Mouse (Mus musculus) forebrain, embryonic 15.5 days (tissue): Measurements from ENCODE around the gene Tmprss9. TPM values are rescaled to one million over a fixed set of nuclear protein-coding genes. Genes with fewer than 3 reads are reported as not detected.

Experiments
- ATAC-seq: fragments of 200-750 bp; cut with Nextera tagmentation; replicated peaks from 2 replicates; pipeline ENCODE4 v1.8.0; 2017; ENCODE audit warnings: mild to moderate bottlenecking, moderate TSS enrichment, moderate library complexity
- H3K27ac ChIP-seq: fragments of 300-500 bp; sonication (generic); replicated peaks from 2 replicates; pipeline ENCODE4 v1.5.1; 2015; ENCODE audit warnings: mild to moderate bottlenecking, inconsistent platforms
- H3K27me3 ChIP-seq: fragments of 300-500 bp; sonication (generic); 2 replicates; pipeline ENCODE4 v1.6.1; 2015; ENCODE audit warnings: inconsistent platforms
- H3K36me3 ChIP-seq: fragments of 300-500 bp; sonication (generic); 2 replicates; pipeline ENCODE4 v1.6.1; 2015; ENCODE audit warnings: mild to moderate bottlenecking, inconsistent platforms
- H3K4me1 ChIP-seq: fragments of 300-500 bp; sonication (generic); 2 replicates; pipeline ENCODE4 v1.6.1; 2015; ENCODE audit warnings: inconsistent platforms
- H3K4me2 ChIP-seq: fragments of 300-500 bp; sonication (generic); replicated peaks from 2 replicates; pipeline ENCODE4 v1.6.1; 2015; ENCODE audit warnings: mild to moderate bottlenecking, inconsistent platforms
- H3K4me3 ChIP-seq: fragments of 300-500 bp; sonication (generic); 2 replicates; pipeline ENCODE4 v1.5.1; 2015; ENCODE audit warnings: mild to moderate bottlenecking, inconsistent platforms
- H3K9ac ChIP-seq: fragments of 300-500 bp; sonication (generic); replicated peaks from 2 replicates; pipeline ENCODE4 v1.6.1; 2015; ENCODE audit warnings: mild to moderate bottlenecking, inconsistent platforms
- H3K9me3 ChIP-seq: fragments of 300-500 bp; sonication (generic); 2 replicates; pipeline ENCODE4 v1.6.1; 2016; ENCODE audit warnings: inconsistent platforms
- WGBS: fragments of 180-500 bp; shearing (Covaris S2); methylation state at CpG from one replicate; pipeline ENCODE4 v1.1.7; 2015; ENCODE audit warnings: mixed read lengths; 5-methylcytosine and 5-hydroxymethylcytosine counted together
- polyA plus RNA-seq: library from polyadenylated mRNA; unstranded; fragments of >200 nt; fragmentation: Nextera tagmentation; extraction: Ambion mirVana; gene quantifications from 2 replicates; pipeline ENCODE4 v1.2.1, GENCODE M21; 2015

The Tmprss9 gene
- polyA plus RNA-seq, 1 experiment from 2014 or later = 0.15 TPM

DNA sequence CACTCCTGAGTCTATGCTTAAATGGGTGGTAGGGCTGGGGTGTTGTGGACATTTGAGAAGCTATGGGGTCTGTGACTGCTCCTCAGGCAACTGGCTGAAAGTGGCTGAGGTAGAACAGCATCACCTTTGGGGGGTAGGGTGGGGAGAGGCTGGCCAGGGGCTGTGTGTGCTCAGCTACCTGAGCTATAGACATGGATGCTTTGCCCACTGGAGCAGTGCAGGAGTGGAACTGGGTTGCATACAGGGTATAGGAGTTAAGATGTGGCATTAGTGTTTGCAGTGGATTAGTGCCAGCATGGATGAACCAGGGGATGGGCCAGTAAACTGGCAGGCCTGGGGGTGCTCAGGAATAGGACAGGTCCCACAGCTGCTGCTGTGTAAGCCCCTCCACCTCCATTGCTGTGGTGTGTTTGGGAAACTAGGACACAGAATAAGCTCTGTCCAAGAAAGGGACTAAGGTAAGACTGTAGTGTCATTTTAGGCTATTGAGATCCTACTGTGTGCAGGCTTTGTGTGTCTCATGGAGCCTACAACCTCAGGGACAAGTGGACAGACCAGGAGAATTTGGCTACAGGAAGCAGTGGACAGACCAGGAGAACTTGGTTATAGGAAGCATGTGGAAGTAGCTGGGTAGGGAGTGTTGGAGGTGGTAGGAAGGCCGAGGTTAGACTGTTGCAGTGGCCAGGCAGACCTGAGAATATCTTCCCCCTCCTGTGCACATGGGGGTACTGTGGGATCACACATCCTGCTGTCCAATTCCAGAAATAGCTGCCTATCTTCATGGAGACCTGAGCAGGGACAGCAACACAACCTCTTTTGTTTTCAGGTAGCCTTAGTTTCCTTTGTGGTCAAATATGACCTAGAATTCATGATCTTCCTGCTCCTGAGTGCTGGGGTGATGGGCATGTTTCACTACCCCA is 42.0 kb upstream of the Tmprss9 start:
- H3K4me2 ChIP-seq = no peak overlapping the region
- no peaks in the 10 kb centered on the region for H3K9me3 ChIP-seq
- H3K9ac ChIP-seq = no peak overlapping the region
- peaks cover 19% of the 10 kb centered on the region for H3K4me1 ChIP-seq
- H3K27me3 ChIP-seq = peaks cover 10% of the 10 kb centered on the region
- peak overlapping the region; percentile 2; the same call in 1 of the 2 replicates for H3K4me3 ChIP-seq
- no peak overlapping the region for H3K27ac ChIP-seq
- H3K36me3 ChIP-seq = peaks cover 22% of the 10 kb centered on the region
- no peak for ATAC-seq
- WGBS = 74% methylated on average over 1 of the region's 1 CpGs

DNA sequence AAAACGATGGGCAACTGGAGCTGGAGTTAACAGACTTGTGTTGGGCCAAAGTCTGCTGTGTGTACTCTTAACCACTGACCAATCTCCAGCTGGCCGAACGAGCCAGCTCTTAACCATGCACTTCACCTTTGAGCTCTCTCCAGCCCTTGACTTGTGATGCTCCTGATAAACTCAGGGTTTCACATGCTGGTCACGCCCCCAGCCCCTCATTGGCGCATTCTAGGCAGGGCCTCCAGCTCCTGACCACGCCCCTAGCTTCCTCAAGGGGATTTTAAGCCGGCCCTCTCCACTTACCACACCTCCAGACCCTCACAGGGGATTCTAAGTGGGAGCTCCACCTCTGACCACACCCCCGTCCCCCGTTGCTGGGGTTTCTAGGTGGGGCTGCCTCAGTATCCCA is 40.5 kb upstream of the Tmprss9 start:
- Histone ChIP-seq H3K27me3 (peaks cover 18% of the 10 kb centered on the region), H3K4me1 (peaks cover 19% of the 10 kb centered on the region), H3K4me2 (no peak overlapping the region), H3K4me3 (no peak overlapping the region), H3K9me3 (no peaks in the 10 kb centered on the region), H3K9ac (no peak overlapping the region), H3K27ac (no peak overlapping the region), H3K36me3 (peaks cover 22% of the 10 kb centered on the region)
- WGBS = 4% methylated on average over 9 of the region's 9 CpGs
- no peak for ATAC-seq

DNA sequence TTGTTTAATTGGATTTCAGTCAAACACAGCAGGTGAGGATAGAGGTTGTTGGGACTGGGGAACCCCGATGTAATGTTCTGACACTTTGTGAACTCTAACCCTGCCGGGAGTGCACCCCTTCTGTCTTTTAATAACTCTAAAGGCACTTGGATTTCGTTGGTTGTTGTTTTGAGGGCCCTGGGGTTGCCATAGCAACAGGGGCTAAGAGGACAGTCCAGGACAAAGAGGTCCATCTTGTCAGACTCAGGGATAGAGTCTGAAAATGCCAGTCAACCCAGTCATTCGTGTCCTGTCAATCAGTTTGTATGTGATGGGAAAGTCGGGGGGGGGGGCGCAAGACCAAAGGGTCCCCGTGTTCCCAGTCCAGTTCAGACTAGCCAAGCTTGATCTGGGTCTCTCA is 38.8 kb upstream of the Tmprss9 start:
- no peak overlapping the region for H3K4me3 ChIP-seq
- no peaks in the 10 kb centered on the region for H3K9me3 ChIP-seq
- peaks cover 22% of the 10 kb centered on the region for H3K36me3 ChIP-seq
- peaks cover 14% of the 10 kb centered on the region for H3K4me1 ChIP-seq
- H3K9ac ChIP-seq = no peak overlapping the region
- ATAC-seq = no peak
- H3K27me3 ChIP-seq = peaks cover 18% of the 10 kb centered on the region
- no peak overlapping the region for H3K4me2 ChIP-seq
- WGBS = 51% methylated on average over 7 of the region's 7 CpGs
- no peak overlapping the region for H3K27ac ChIP-seq

DNA sequence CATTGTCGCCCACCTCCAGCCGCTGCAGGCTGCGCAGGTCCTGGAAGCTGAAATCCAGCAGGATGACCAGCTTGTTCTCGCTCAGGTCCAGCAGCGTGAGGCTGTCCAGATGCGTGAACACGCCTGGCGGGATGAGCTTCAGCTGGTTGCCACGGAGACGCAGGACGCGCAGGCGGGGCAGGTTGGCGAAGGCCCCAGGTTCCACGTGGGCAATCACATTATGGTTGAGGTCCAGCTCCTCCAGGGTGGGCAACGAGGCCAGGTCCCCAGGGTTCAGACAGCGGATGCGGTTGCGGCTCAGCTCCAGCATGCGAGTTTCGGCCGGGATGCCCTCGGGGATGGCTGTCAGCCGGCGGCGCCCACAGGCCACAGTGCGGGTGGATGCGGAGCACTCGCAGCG is 36.0 kb upstream of the Tmprss9 start:
- no peak for ATAC-seq
- 62% methylated on average over 30 of the region's 30 CpGs for WGBS
- Histone ChIP-seq H3K4me3 (no peak overlapping the region), H3K36me3 (0 out of 2 replicates have a peak, but pooled peaks cover 4% of the 10 kb centered on the region), H3K9me3 (no peaks in the 10 kb centered on the region), H3K9ac (no peak overlapping the region), H3K4me2 (no peak overlapping the region), H3K27ac (no peak overlapping the region), H3K4me1 (no peaks in the 10 kb centered on the region), H3K27me3 (peaks cover 18% of the 10 kb centered on the region)

DNA sequence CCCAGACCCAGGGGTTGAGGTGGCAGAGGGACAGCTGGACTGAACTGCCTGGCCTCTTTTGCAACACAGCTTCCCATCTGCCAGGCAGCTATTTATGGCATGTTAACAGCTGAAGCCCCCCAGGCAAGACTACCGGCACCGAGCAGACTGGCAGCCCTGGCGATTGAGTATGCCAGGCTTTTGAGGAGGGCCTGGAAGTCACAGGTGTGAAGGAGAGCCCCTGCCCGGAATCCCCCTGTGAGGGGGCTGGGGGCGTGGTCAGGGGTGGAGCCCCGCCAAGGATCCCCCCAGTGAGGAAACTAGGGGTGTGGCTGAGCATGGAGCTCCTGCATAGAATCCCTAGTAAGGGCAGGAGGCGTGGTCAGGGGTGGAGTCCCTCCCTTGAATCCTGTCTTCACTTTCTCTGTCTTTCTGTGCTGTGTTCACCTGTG is 34.7 kb upstream of the Tmprss9 start:
- Histone ChIP-seq H3K4me3 (no peak overlapping the region), H3K9me3 (no peaks in the 10 kb centered on the region), H3K27ac (no peak overlapping the region), H3K27me3 (peaks cover 18% of the 10 kb centered on the region), H3K36me3 (0 out of 2 replicates have a peak, but pooled peaks cover 4% of the 10 kb centered on the region), H3K9ac (no peak overlapping the region), H3K4me1 (no peaks in the 10 kb centered on the region), H3K4me2 (no peak overlapping the region)
- 42% methylated on average over 7 of the region's 7 CpGs for WGBS
- ATAC-seq = no peak

DNA sequence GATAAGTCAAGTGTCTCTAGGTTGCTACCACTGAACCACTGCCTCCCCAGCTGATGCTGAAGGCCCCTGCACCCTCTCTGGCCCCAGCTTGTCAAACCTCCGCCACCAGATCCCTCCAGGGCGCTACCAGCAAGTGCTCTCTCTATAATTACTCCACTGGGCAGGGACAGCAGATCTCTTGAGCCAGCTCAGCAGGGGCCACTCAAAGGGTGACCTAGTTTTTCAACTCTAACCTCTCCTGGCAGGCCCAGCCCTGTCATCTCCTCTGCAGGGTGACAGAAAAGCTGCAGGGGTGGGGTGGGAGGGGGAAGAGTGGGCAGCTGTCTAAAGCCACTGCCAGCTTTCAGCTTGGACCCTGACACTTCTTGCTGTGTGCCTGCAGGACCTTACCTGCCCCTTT is 33.8 kb upstream of the Tmprss9 start:
- ATAC-seq = no peak

GRCm38 (mm10) chr10:80838346-80838912 is 33.2 kb upstream of the Tmprss9 start:
- Histone ChIP-seq H3K4me2 (no peak overlapping the region), H3K27me3 (peaks cover 30% of the 10 kb centered on the region), H3K4me3 (no peak overlapping the region), H3K9me3 (no peaks in the 10 kb centered on the region), H3K4me1 (peaks cover 5% of the 10 kb centered on the region; the same call in 1 of the 2 replicates), H3K9ac (no peak overlapping the region), H3K36me3 (0 out of 2 replicates have a peak, but pooled peaks cover 4% of the 10 kb centered on the region), H3K27ac (no peak overlapping the region)
- no peak for ATAC-seq
- 75% methylated on average over 2 of the region's 2 CpGs for WGBS

More for the DNA sequence above, 33.8 kb upstream of the Tmprss9 start:
- H3K4me1 ChIP-seq = no peaks in the 10 kb centered on the region
- no peak overlapping the region for H3K4me2 ChIP-seq
- H3K27ac ChIP-seq = no peak overlapping the region
- H3K4me3 ChIP-seq = no peak overlapping the region
- H3K9me3 ChIP-seq = no peaks in the 10 kb centered on the region
- H3K9ac ChIP-seq = no peak overlapping the region
- WGBS = 10% methylated on average over 2 of the region's 2 CpGs
- 0 out of 2 replicates have a peak, but pooled peaks cover 4% of the 10 kb centered on the region for H3K36me3 ChIP-seq
- H3K27me3 ChIP-seq = peaks cover 24% of the 10 kb centered on the region

DNA sequence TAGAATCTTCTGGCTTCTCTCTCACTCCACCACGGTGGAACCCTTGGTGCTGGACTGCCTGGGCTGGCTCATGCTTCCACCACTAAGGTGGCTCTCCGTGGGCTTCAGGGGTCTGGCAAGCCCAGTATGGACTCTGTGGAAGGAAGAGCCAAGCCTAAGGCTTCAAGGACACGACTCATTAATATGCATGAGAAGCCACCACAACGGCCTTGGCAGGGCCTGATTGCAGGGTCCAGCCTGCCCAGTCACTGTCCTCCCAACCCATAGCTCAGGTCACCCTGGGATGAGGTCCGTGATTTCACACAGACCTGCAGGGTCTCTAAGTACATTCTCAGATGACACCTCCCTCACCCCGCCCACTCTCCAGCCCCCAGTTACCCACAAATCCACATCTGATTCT is 31.8 kb upstream of the Tmprss9 start:
- Histone ChIP-seq H3K9ac (no peak overlapping the region), H3K4me1 (peaks cover 16% of the 10 kb centered on the region), H3K36me3 (no peaks in the 10 kb centered on the region), H3K9me3 (no peaks in the 10 kb centered on the region), H3K4me2 (no peak overlapping the region), H3K27ac (no peak overlapping the region), H3K4me3 (no peak overlapping the region), H3K27me3 (peaks cover 30% of the 10 kb centered on the region)
- no peak for ATAC-seq
- WGBS = 55% methylated on average over 6 of the region's 6 CpGs

DNA sequence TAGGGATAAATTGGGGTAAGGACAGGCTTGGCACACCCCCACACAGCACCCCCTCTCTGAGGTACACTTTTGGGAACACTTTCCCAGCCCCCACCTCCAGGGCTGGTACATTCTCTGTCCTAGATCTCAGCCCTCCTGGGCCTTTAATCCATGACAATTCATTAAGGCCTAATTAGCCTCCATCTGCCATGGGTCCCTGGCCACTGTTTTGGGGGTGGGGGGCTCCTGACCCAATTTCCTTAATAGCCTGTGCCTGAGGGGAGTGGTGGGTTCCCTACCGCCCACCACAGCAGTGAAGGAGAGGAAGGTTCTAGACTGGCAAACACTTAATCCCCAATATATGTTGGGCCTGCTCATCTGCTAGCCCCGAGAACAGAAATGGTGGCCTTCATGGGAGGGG is 30.0 kb upstream of the Tmprss9 start:
- Histone ChIP-seq H3K27ac (no peak overlapping the region), H3K36me3 (no peaks in the 10 kb centered on the region), H3K4me2 (no peak overlapping the region), H3K9ac (no peak overlapping the region), H3K4me3 (no peak overlapping the region), H3K4me1 (peaks cover 16% of the 10 kb centered on the region), H3K9me3 (no peaks in the 10 kb centered on the region), H3K27me3 (peaks cover 26% of the 10 kb centered on the region)
- no peak for ATAC-seq
- WGBS = 63% methylated on average over 2 of the region's 2 CpGs

DNA sequence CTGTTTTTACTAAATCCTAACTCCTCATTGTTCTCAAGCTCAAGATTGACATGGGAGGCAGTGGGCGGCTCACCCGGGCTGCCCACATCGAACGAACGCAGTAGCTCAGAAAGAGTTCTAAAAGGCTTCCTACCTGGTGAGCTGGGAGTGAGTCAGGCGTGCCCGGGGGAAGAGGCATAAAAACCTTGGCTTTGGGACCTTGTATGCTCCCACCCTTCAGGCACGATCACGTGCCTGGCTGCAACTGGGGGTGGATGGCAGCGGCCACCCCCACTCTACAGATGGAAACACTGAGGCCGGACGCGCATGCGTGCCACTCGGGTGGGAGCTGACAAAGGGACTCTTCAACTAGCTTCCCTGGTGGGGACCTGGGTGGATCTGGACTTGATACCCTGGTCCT is 29.3 kb upstream of the Tmprss9 start:
- Histone ChIP-seq H3K27me3 (peaks cover 26% of the 10 kb centered on the region), H3K27ac (no peak overlapping the region), H3K4me3 (no peak overlapping the region), H3K4me2 (no peak overlapping the region), H3K36me3 (no peaks in the 10 kb centered on the region), H3K9ac (no peak overlapping the region), H3K4me1 (peaks cover 16% of the 10 kb centered on the region), H3K9me3 (no peaks in the 10 kb centered on the region)
- 80% methylated on average over 15 of the region's 15 CpGs for WGBS
- no peak for ATAC-seq

DNA sequence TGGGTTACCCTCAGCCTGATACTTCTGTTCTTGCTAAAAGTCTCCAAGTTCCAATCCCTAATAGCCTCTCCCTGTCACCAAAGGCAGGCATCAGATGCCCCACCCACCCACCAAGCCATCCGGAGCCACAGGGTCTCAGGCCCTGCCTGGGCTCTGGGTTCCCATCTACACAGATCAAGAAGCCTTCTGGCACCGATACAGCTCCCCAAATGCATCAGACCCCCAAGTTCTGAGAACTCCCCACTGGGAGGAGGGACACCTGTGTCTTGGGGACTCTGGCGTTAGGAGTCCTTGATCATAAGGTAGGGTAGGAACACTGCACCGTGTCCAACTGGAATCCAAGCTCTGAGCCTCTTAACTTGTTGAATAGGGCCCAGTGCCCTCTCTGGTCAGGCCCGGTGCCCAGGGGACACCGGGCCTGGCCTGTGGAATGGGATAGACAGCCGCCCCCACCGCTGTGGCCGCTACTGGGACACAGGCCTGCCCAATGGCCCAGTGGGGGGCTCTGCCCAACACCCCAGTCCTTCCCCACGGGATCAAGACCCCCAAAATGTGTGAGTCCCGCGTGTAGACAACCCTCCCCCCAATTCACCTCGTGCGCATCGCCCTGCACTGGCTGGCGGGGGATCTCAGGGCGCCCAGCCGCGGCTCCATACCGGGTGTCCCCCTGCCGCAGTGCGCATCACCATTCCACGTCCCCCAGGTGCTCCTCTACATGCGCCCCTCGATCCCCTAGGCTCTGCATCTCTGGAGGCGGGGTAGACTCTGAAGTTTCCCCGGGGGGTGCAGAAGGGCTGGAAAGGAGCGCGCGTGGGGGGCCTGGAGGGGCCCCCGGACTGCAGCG is 28.3 kb upstream of the Tmprss9 start:
- Histone ChIP-seq H3K9ac (peak overlapping the region; percentile 55), H3K4me2 (peak overlapping the region; percentile 82), H3K4me1 (peaks cover 16% of the 10 kb centered on the region), H3K4me3 (peak overlapping the region; percentile 54), H3K9me3 (no peaks in the 10 kb centered on the region), H3K36me3 (no peaks in the 10 kb centered on the region), H3K27me3 (peaks cover 26% of the 10 kb centered on the region), H3K27ac (no peak overlapping the region)
- WGBS = 7% methylated on average over 31 of the region's 32 CpGs
- ATAC-seq = peak; percentile 44
